Mouse (Mus musculus): ENCODE data around the gene Fam50b. TPM values are rescaled to one million over a fixed set of nuclear protein-coding genes. Genes with fewer than 3 reads are reported as not detected.

The Fam50b gene
- polyA plus RNA-seq, 1 experiment from 2014 or later: not detected

Other genes with a start within 250 kb of the Fam50b start
- gene Pxdc1, start 81.4 kb upstream of the Fam50b start, polyA plus RNA-seq (2015; fragmentation: Nextera tagmentation; extraction: Ambion mirVana): 8.9 and 9.8 TPM in 2 replicates
- 55.0 and 59.2 TPM in 2 replicates for gene Prpf4b, start 140.5 kb downstream of the Fam50b start, polyA plus RNA-seq (2015; fragmentation: Nextera tagmentation; extraction: Ambion mirVana)
- gene Fam217a, start 189.5 kb downstream of the Fam50b start, polyA plus RNA-seq (2015; fragmentation: Nextera tagmentation; extraction: Ambion mirVana): 0.87 and 0.98 TPM in 2 replicates
- not detected in 2 replicates for gene 4933417A18Rik, start 189.6 kb downstream of the Fam50b start, polyA plus RNA-seq (2015; fragmentation: Nextera tagmentation; extraction: Ambion mirVana)
- 0.37 and 0.68 TPM in 2 replicates for gene Eci3, start 229.0 kb downstream of the Fam50b start, polyA plus RNA-seq (2015; fragmentation: Nextera tagmentation; extraction: Ambion mirVana)